Mouse (Mus musculus) CH12.LX (cell line): ENCODE results near the gene Rbbp8nl.

ENCODE experiments used
- CHD1 ChIP-seq: IDR thresholded peaks from 2 replicates; pipeline ENCODE4 v1.6.1; 2012; ENCODE audit warnings: low read depth, low read length, improper control_type of control experiment, inconsistent platforms
- CHD2 ChIP-seq: IDR thresholded peaks from 2 replicates; pipeline ENCODE4 v1.6.1; 2011; ENCODE audit warnings: low read length, improper control_type of control experiment
- CTCF ChIP-seq, 2 experiments: IDR thresholded peaks in 1 of 2; conservative IDR thresholded peaks in 1 of 2; 2 replicates each; pipeline ENCODE4 v1.5.1; 2011 to 2012; ENCODE audit warnings: low read depth in 2 of 2, low read length in 2 of 2, improper control_type of control experiment in 1 of 2, inconsistent platforms in 1 of 2, mild to moderate bottlenecking in 1 of 2, moderate library complexity in 1 of 2
- EP300 ChIP-seq: IDR thresholded peaks from 2 replicates; pipeline ENCODE4 v1.6.1; 2011; ENCODE audit warnings: low read length, improper control_type of control experiment
- HCFC1 ChIP-seq: IDR thresholded peaks from 2 replicates; pipeline ENCODE4 v1.6.1; 2012; ENCODE audit warnings: low read depth, mild to moderate bottlenecking, inconsistent platforms, low read length, improper control_type of control experiment
- JUN ChIP-seq: IDR thresholded peaks from 2 replicates; pipeline ENCODE4 v1.6.1; 2011; ENCODE audit warnings: low read depth, mild to moderate bottlenecking, low read length, improper control_type of control experiment, moderate library complexity; ENCODE audit not compliant: insufficient read depth
- KAT2A ChIP-seq: IDR thresholded peaks from 2 replicates; pipeline ENCODE4 v1.6.1; 2012; ENCODE audit warnings: low read length, improper control_type of control experiment, inconsistent platforms; ENCODE audit not compliant: insufficient replicate concordance
- MAX ChIP-seq: IDR thresholded peaks from 2 replicates; pipeline ENCODE4 v1.6.1; 2011; ENCODE audit warnings: low read length, improper control_type of control experiment
- MEF2A ChIP-seq: IDR thresholded peaks from 2 replicates; pipeline ENCODE4 v1.6.1; 2014; ENCODE audit warnings: low read depth, mild to moderate bottlenecking, inconsistent platforms, low read length, improper control_type of control experiment, borderline replicate concordance
- NELFE ChIP-seq: IDR thresholded peaks from 2 replicates; pipeline ENCODE4 v1.6.1; 2011; ENCODE audit warnings: low read depth, low read length, improper control_type of control experiment
- NRF1 ChIP-seq: IDR thresholded peaks from 2 replicates; pipeline ENCODE4 v1.6.1; 2014; ENCODE audit warnings: low read depth, mild to moderate bottlenecking, inconsistent platforms, low read length, improper control_type of control experiment, moderate library complexity
- POLR2AphosphoS2 ChIP-seq: IDR thresholded peaks from 2 replicates; pipeline ENCODE4 v1.6.1; 2011; ENCODE audit warnings: low read depth, low read length, improper control_type of control experiment
- RCOR1 ChIP-seq: conservative IDR thresholded peaks from 2 replicates; pipeline ENCODE4 v1.6.1; 2012; ENCODE audit warnings: low read depth, mild to moderate bottlenecking, inconsistent platforms, low read length, improper control_type of control experiment
- ZC3H11A ChIP-seq: IDR thresholded peaks from 2 replicates; pipeline ENCODE4 v1.6.1; 2012; ENCODE audit warnings: low read depth, mild to moderate bottlenecking, inconsistent platforms, low read length, improper control_type of control experiment

- TF ChIP-seq EP300 (no peak), POLR2AphosphoS2 (no peak), NRF1 (no peak), CTCF (conservative IDR thresholded peaks at IDR 0.05 in 1 of 2, IDR thresholded peaks at IDR 0.05 in 1 of 2; ENCODE audit: low read depth in 2 of 2, low read length in 2 of 2) (no peak), NELFE (no peak), MEF2A (no peak), KAT2A (no peak), ZC3H11A (no peak), CHD1 (no peak), CHD2 (no peak), HCFC1 (no peak), RCOR1 (no peak), JUN (no peak), MAX (no peak)
These were observed 713 bp downstream of the Rbbp8nl start for GRCm38 (mm10) chr2:180288966-180289365.
